15 mouse cellular contexts compared by ENCODE assay signal in genomic region chr12:79454017-79454416, GRCm38 (mm10).
A peak's percentile ranks its signal among the peaks of the same experiment; 100 is the strongest.
DNase-seq lines count a peak whose midpoint lies in the region; ATAC-seq lines count a peak whose summit lies in the region.
"Had no signal": no experiment of that assay in that cellular context is flagged by ENCODE, and none has a peak within 500 bp of the region (broad histone marks: within the 10 kb centered on the region; RNA-seq: fewer than 3 reads in every experiment).

No protein-coding gene starts in this region.

- ATAC-seq in embryonic facial prominence, embryonic 14.5 days (ENCODE audit: low read depth): peak; percentile 54; the same call in 1 of the 2 replicates
- no peak for ATAC-seq in forebrain, embryonic 14.5 days
- ATAC-seq: liver, postnatal 0 days had no signal

- H3K4me3 ChIP-seq in embryonic facial prominence, embryonic 14.5 days (ENCODE audit: low read depth, low read length): no peak overlapping the region
- H3K4me3 ChIP-seq in embryonic facial prominence, embryonic 10.5 days: no peak overlapping the region
- no peak overlapping the region for H3K4me3 ChIP-seq in forebrain, embryonic 14.5 days (ENCODE audit: low read depth, low read length)
- H3K4me3 ChIP-seq: limb, embryonic 12.5 days; midbrain, embryonic 12.5 days had no signal

- H3K9me3 ChIP-seq in embryonic facial prominence, embryonic 14.5 days (ENCODE audit: control insufficient read depth, low read length): no peaks in the 10 kb centered on the region
- no peaks in the 10 kb centered on the region for H3K9me3 ChIP-seq in embryonic facial prominence, embryonic 10.5 days
- H3K9me3 ChIP-seq in forebrain, embryonic 14.5 days (replicated peaks; ENCODE audit: control insufficient read depth, low read length): no peaks in the 10 kb centered on the region
- H3K9me3 ChIP-seq: limb, embryonic 12.5 days; midbrain, embryonic 12.5 days had no signal

- no peak overlapping the region for H3K27ac ChIP-seq in embryonic facial prominence, embryonic 14.5 days (replicated peaks; ENCODE audit: low read depth, low read length)
- no peak overlapping the region for H3K27ac ChIP-seq in embryonic facial prominence, embryonic 10.5 days (replicated peaks)
- H3K27ac ChIP-seq in forebrain, embryonic 14.5 days (ENCODE audit: low read depth, low read length): peak overlapping the region; percentile 10; the same call in 1 of the 2 replicates
- H3K27ac ChIP-seq: limb, embryonic 12.5 days; midbrain, embryonic 12.5 days had no signal

- H3K4me2 ChIP-seq in embryonic facial prominence, embryonic 14.5 days (ENCODE audit: low read depth, low read length): no peak overlapping the region
- H3K4me2 ChIP-seq in forebrain, embryonic 14.5 days (ENCODE audit: low read length): no peak overlapping the region
- H3K4me2 ChIP-seq: limb, embryonic 12.5 days; midbrain, embryonic 12.5 days had no signal

- H3K27me3 ChIP-seq in embryonic facial prominence, embryonic 14.5 days (replicated peaks; ENCODE audit: control insufficient read depth, insufficient read depth, low read length): no peaks in the 10 kb centered on the region
- no peaks in the 10 kb centered on the region for H3K27me3 ChIP-seq in embryonic facial prominence, embryonic 10.5 days (replicated peaks; ENCODE audit: low read depth, poor library complexity, severe bottlenecking)
- no peaks in the 10 kb centered on the region for H3K27me3 ChIP-seq in forebrain, embryonic 14.5 days (replicated peaks; ENCODE audit: control insufficient read depth, insufficient read depth, low read length)
- H3K27me3 ChIP-seq: limb, embryonic 12.5 days; midbrain, embryonic 12.5 days had no signal

- 70% methylated on average over 4 of the region's 4 CpGs for WGBS in embryonic facial prominence, embryonic 14.5 days
- 77% methylated on average over 4 of the region's 4 CpGs for WGBS in embryonic facial prominence, embryonic 10.5 days
- 72% methylated on average over 4 of the region's 4 CpGs for WGBS in forebrain, embryonic 14.5 days

- no peak overlapping the region for H3K9ac ChIP-seq in embryonic facial prominence, embryonic 14.5 days (ENCODE audit: low read depth, low read length)
- no peak overlapping the region for H3K9ac ChIP-seq in forebrain, embryonic 14.5 days (ENCODE audit: low read length)
- H3K9ac ChIP-seq: limb, embryonic 12.5 days; liver, postnatal 0 days; midbrain, embryonic 12.5 days had no signal

- peaks cover 11% of the 10 kb centered on the region for H3K4me1 ChIP-seq in embryonic facial prominence, embryonic 14.5 days (ENCODE audit: control insufficient read depth, insufficient read depth, low read length)
- peaks cover 21% of the 10 kb centered on the region for H3K4me1 ChIP-seq in embryonic facial prominence, embryonic 10.5 days
- H3K4me1 ChIP-seq in forebrain, embryonic 14.5 days (ENCODE audit: control insufficient read depth, insufficient read depth, low read length): peaks cover 6% of the 10 kb centered on the region

- no peaks in the 10 kb centered on the region for H3K36me3 ChIP-seq in embryonic facial prominence, embryonic 14.5 days (ENCODE audit: control insufficient read depth, insufficient read depth, low read length)
- H3K36me3 ChIP-seq in embryonic facial prominence, embryonic 10.5 days (replicated peaks): no peaks in the 10 kb centered on the region
- no peaks in the 10 kb centered on the region for H3K36me3 ChIP-seq in forebrain, embryonic 14.5 days (ENCODE audit: control insufficient read depth, insufficient read depth, low read length)
- H3K36me3 ChIP-seq: limb, embryonic 12.5 days; midbrain, embryonic 12.5 days had no signal

- DNase-seq in embryonic facial prominence, embryonic 14.5 days (ENCODE audit: low spot score): peak; percentile 75
- DNase-seq in embryonic facial prominence, embryonic 10.5 days (ENCODE audit: low spot score): no peak
- DNase-seq in kidney, postnatal 4 days: peak; percentile 28 to 43
- no peak for DNase-seq in kidney, postnatal 36 days
- DNase-seq in forebrain, embryonic 14.5 days (ENCODE audit: low spot score): no peak
- peak; percentile 39 to 43 for DNase-seq in lung, postnatal 4 days
- no peak for DNase-seq in cerebellum, postnatal 36 days
- no peak for DNase-seq in adrenal gland, postnatal 10 days
- DNase-seq: adrenal gland, postnatal 14 days; heart, postnatal 36 days; liver, postnatal 0 days; right cerebral cortex, postnatal 14 days; thymus, postnatal 36 days had no signal

Comparison
In these comparisons a context has a peak if more than half of its experiments do, and no peak if none do; other contexts are left out.
1. DNase-seq: peak in embryonic facial prominence, embryonic 14.5 days (single experiment), kidney, postnatal 4 days (2 of 2) and lung, postnatal 4 days (2 of 2); none in embryonic facial prominence, embryonic 10.5 days (single experiment), kidney, postnatal 36 days (0 of 2), forebrain, embryonic 14.5 days (single experiment), cerebellum, postnatal 36 days (0 of 2) and adrenal gland, postnatal 10 days (single experiment).